ENCODE assay signal across 8 mouse cellular contexts in the genomic region with DNA sequence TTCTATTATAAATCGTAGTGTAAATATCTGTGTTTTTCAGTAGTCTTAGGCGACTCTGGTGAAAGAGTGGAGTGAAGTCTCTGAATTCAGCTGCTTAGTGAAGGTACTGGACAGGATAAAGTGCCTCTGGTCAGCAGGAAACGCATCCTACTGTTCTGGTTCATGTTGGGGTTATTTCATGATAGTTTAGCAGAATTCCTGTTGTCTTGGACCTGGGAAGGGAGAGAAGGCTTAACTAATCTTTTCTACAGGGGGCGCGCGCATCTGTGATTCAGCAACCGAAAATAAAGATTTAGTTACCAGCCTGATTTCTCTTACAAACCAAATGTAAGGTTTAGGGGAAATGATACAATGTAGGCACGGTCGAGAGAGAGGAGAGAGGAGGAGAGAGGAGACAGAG. TPM values are rescaled to one million over a fixed set of nuclear protein-coding genes. Genes with fewer than 3 reads are reported as not detected.
DNase-seq lines count a peak whose midpoint lies in the region; ATAC-seq and TF ChIP-seq lines count a peak whose summit lies in the region.

No protein-coding gene starts in this region.

- WGBS in forebrain, postnatal 0 days = 15% methylated on average over 9 of the region's 9 CpGs
- WGBS in intestine, embryonic 16.5 days = 14% methylated on average over 9 of the region's 9 CpGs
- WGBS in liver, embryonic 14.5 days (ENCODE audit: insufficient replicate concordance) = 15% methylated on average over 9 of the region's 9 CpGs
- 11% methylated on average over 9 of the region's 9 CpGs for WGBS in olfactory bulb, adult 2 months

- H3K9me3 ChIP-seq in forebrain, postnatal 0 days (ENCODE audit: low read length) = no peaks in the 10 kb centered on the region
- H3K9me3 ChIP-seq in intestine, embryonic 16.5 days (ENCODE audit: control insufficient read depth, low read length) = no peaks in the 10 kb centered on the region
- no peaks in the 10 kb centered on the region for H3K9me3 ChIP-seq in liver, embryonic 14.5 days (ENCODE audit: control insufficient read depth, low read length)

- H3K27me3 ChIP-seq in forebrain, postnatal 0 days (ENCODE audit: insufficient read depth, low read length) = no peaks in the 10 kb centered on the region
- no peaks in the 10 kb centered on the region for H3K27me3 ChIP-seq in intestine, embryonic 16.5 days (replicated peaks; ENCODE audit: control insufficient read depth, insufficient read depth, low read length)
- H3K27me3 ChIP-seq in liver, embryonic 14.5 days (ENCODE audit: control insufficient read depth, insufficient read depth, low read length) = no peaks in the 10 kb centered on the region

- no peak for TF ChIP-seq EP300 in liver, embryonic 14.5 days (IDR thresholded peaks at IDR 0.05; ENCODE audit: low read depth)

- H3K4me3 ChIP-seq in forebrain, postnatal 0 days (ENCODE audit: low read depth, low read length) = peak overlapping the region; percentile 91
- peak overlapping the region; percentile 99 for H3K4me3 ChIP-seq in intestine, embryonic 16.5 days (ENCODE audit: low read length)
- H3K4me3 ChIP-seq in liver, embryonic 14.5 days (ENCODE audit: insufficient read depth in 1 of 2, low read depth in 2 of 2, low read length in 2 of 2) = peak overlapping the region; percentile 72 to 96; a peak in 3 of 4 replicates
- no peak overlapping the region for H3K4me3 ChIP-seq in olfactory bulb, adult 2 months (ENCODE audit: insufficient read depth, low read depth, low read length)

- no peak for ATAC-seq in forebrain, postnatal 0 days
- ATAC-seq in intestine, embryonic 16.5 days = no peak
- no peak for ATAC-seq in liver, embryonic 14.5 days (ENCODE audit: insufficient read depth)
- no peak for ATAC-seq in megakaryocyte progenitor cell, adult 5-6 weeks (replicated peaks; ENCODE audit: poor library complexity)

- H3K4me2 ChIP-seq in forebrain, postnatal 0 days (ENCODE audit: low read depth) = peak overlapping the region; percentile 81
- peak overlapping the region; percentile 82 for H3K4me2 ChIP-seq in intestine, embryonic 16.5 days (ENCODE audit: low read depth, low read length)
- H3K4me2 ChIP-seq in liver, embryonic 14.5 days (ENCODE audit: low read depth) = peak overlapping the region; percentile 98

- TF ChIP-seq CTCF in forebrain, postnatal 0 days (IDR thresholded peaks at IDR 0.05; ENCODE audit: low read depth) = peak; percentile 37
- no peak for TF ChIP-seq CTCF in liver, embryonic 14.5 days (IDR thresholded peaks at IDR 0.05; ENCODE audit: low read depth)
- TF ChIP-seq CTCF in olfactory bulb, adult 2 months (IDR thresholded peaks at IDR 0.05; ENCODE audit: insufficient read depth, low read depth, low read length) = no peak

- TF ChIP-seq POLR2A in olfactory bulb, adult 2 months (IDR thresholded peaks at IDR 0.05; ENCODE audit: insufficient read depth, low read depth, low read length) = no peak

- peaks cover 5% of the 10 kb centered on the region; the same call in 1 of the 2 replicates for H3K4me1 ChIP-seq in forebrain, postnatal 0 days (ENCODE audit: insufficient read depth)
- peaks cover 17% of the 10 kb centered on the region for H3K4me1 ChIP-seq in intestine, embryonic 16.5 days (ENCODE audit: control insufficient read depth, insufficient read depth, low read length)
- peaks cover 9 to 16% of the 10 kb centered on the region in 2 experiments for H3K4me1 ChIP-seq in liver, embryonic 14.5 days (replicated peaks; ENCODE audit: control insufficient read depth in 2 of 2, insufficient read depth in 2 of 2, low read length in 1 of 2)
- peaks cover 10% of the 10 kb centered on the region for H3K4me1 ChIP-seq in olfactory bulb, adult 2 months (ENCODE audit: control insufficient read depth, insufficient read depth, low read length)

- DNase-seq in right cerebral cortex, adult 2 months (ENCODE audit: low spot score in 2 of 2) = peak; percentile 59
- DNase-seq in right cerebral cortex, postnatal 14 days = no peak
- DNase-seq in adrenal gland, postnatal 25 days = peak; percentile 36
- DNase-seq in forebrain, postnatal 0 days = peak; percentile 43
- DNase-seq in liver, embryonic 14.5 days (ENCODE audit: low read depth in 3 of 3, low spot score in 3 of 3) = no peak

- peaks cover 17% of the 10 kb centered on the region for H3K36me3 ChIP-seq in forebrain, postnatal 0 days (ENCODE audit: insufficient read depth)
- H3K36me3 ChIP-seq in intestine, embryonic 16.5 days (ENCODE audit: control insufficient read depth, insufficient read depth, low read length) = no peaks in the 10 kb centered on the region
- H3K36me3 ChIP-seq in liver, embryonic 14.5 days (replicated peaks; ENCODE audit: control insufficient read depth, insufficient read depth, low read depth) = peaks cover 14% of the 10 kb centered on the region

- peak overlapping the region; percentile 69; the same call in 1 of the 2 replicates for H3K27ac ChIP-seq in forebrain, postnatal 0 days (ENCODE audit: low read depth, low read length)
- H3K27ac ChIP-seq in intestine, embryonic 16.5 days (ENCODE audit: low read length) = peak overlapping the region; percentile 93
- H3K27ac ChIP-seq in liver, embryonic 14.5 days = peak overlapping the region; percentile 84
- peak overlapping the region; percentile 39; the same call in 1 of the 2 replicates for H3K27ac ChIP-seq in olfactory bulb, adult 2 months (ENCODE audit: insufficient read depth, low read depth, low read length)

- peak overlapping the region; percentile 28; the same call in 1 of the 2 replicates for H3K9ac ChIP-seq in forebrain, postnatal 0 days
- peak overlapping the region; percentile 75; the same call in 1 of the 2 replicates for H3K9ac ChIP-seq in intestine, embryonic 16.5 days (ENCODE audit: low read depth, low read length)
- H3K9ac ChIP-seq in liver, embryonic 14.5 days (replicated peaks) = peak overlapping the region; percentile 75

RNA-seq across cellular contexts. Expression of a gene that starts 0.9 kb away (rescaled TPM):
- total RNA-seq in adrenal gland, postnatal 25 days (2021) = 351 and 386 TPM in 2 replicates
- total RNA-seq in forebrain, postnatal 0 days (2014; rRNA removed) = 323 and 378 TPM in 2 replicates
- polyA plus RNA-seq in forebrain, postnatal 0 days (2015; fragmentation: Nextera tagmentation; extraction: Ambion mirVana) = 303 and 370 TPM in 2 replicates
- 456 and 469 TPM in 2 replicates for polyA plus RNA-seq in intestine, embryonic 16.5 days (2015; fragmentation: Nextera tagmentation; extraction: Ambion mirVana)
- polyA plus RNA-seq in liver, embryonic 14.5 days (2012; rRNA removed) = 345 and 412 TPM in 2 replicates
- polyA plus RNA-seq in liver, embryonic 14.5 days (2014; fragmentation: Nextera tagmentation; extraction: Ambion mirVana) = 279 and 297 TPM in 2 replicates
- not detected in 2 replicates for polyA plus RNA-seq in olfactory bulb, adult 2 months (2012; ENCODE audit: insufficient read depth, insufficient read length, low replicate concordance, missing spikeins)
- 273 and 317 TPM in 2 replicates for total RNA-seq in megakaryocyte progenitor cell, adult 5-6 weeks (2015)
- total RNA-seq in megakaryocyte progenitor cell, adult 5-6 weeks (2017) = 230 and 255 TPM in 2 replicates

RNA-seq across cellular contexts. Expression of a gene that starts 4.1 kb away (rescaled TPM):
- total RNA-seq in adrenal gland, postnatal 25 days (2021) = 0.49 TPM in 1 of 2 replicates, not detected in the other
- total RNA-seq in forebrain, postnatal 0 days (2014; rRNA removed) = 0.23 TPM in 1 of 2 replicates, not detected in the other
- polyA plus RNA-seq in forebrain, postnatal 0 days (2015; fragmentation: Nextera tagmentation; extraction: Ambion mirVana) = 1.2 and 1.4 TPM in 2 replicates
- polyA plus RNA-seq in intestine, embryonic 16.5 days (2015; fragmentation: Nextera tagmentation; extraction: Ambion mirVana) = 6.7 and 7.9 TPM in 2 replicates
- 0.84 and 1.1 TPM in 2 replicates for polyA plus RNA-seq in liver, embryonic 14.5 days (2012; rRNA removed)
- polyA plus RNA-seq in liver, embryonic 14.5 days (2014; fragmentation: Nextera tagmentation; extraction: Ambion mirVana) = 1.8 and 2.0 TPM in 2 replicates
- not detected in 2 replicates for polyA plus RNA-seq in olfactory bulb, adult 2 months (2012; ENCODE audit: insufficient read depth, insufficient read length, low replicate concordance, missing spikeins)
- 0.39 and 0.42 TPM in 2 replicates for total RNA-seq in megakaryocyte progenitor cell, adult 5-6 weeks (2015)
- not detected in 2 replicates for total RNA-seq in megakaryocyte progenitor cell, adult 5-6 weeks (2017)

RNA-seq across cellular contexts. Expression of a gene that starts 5.0 kb away (rescaled TPM):
- total RNA-seq in adrenal gland, postnatal 25 days (2021) = 42.9 and 106 TPM in 2 replicates
- total RNA-seq in forebrain, postnatal 0 days (2014; rRNA removed) = 16.8 and 22.0 TPM in 2 replicates
- 114 and 121 TPM in 2 replicates for polyA plus RNA-seq in forebrain, postnatal 0 days (2015; fragmentation: Nextera tagmentation; extraction: Ambion mirVana)
- polyA plus RNA-seq in intestine, embryonic 16.5 days (2015; fragmentation: Nextera tagmentation; extraction: Ambion mirVana) = 88.3 and 89.9 TPM in 2 replicates
- 22.4 and 26.8 TPM in 2 replicates for polyA plus RNA-seq in liver, embryonic 14.5 days (2012; rRNA removed)
- 72.9 and 79.2 TPM in 2 replicates for polyA plus RNA-seq in liver, embryonic 14.5 days (2014; fragmentation: Nextera tagmentation; extraction: Ambion mirVana)
- polyA plus RNA-seq in olfactory bulb, adult 2 months (2012; ENCODE audit: insufficient read depth, insufficient read length, low replicate concordance, missing spikeins) = 611 TPM in 1 of 2 replicates, not detected in the other
- total RNA-seq in megakaryocyte progenitor cell, adult 5-6 weeks (2015) = 102 and 117 TPM in 2 replicates
- total RNA-seq in megakaryocyte progenitor cell, adult 5-6 weeks (2017) = 106 and 130 TPM in 2 replicates

RNA-seq across cellular contexts. Expression of a gene that starts 8.4 kb away (rescaled TPM):
- 0.30 TPM in 1 of 2 replicates, not detected in the other for total RNA-seq in adrenal gland, postnatal 25 days (2021)
- total RNA-seq in forebrain, postnatal 0 days (2014; rRNA removed) = 3.1 and 6.2 TPM in 2 replicates
- polyA plus RNA-seq in forebrain, postnatal 0 days (2015; fragmentation: Nextera tagmentation; extraction: Ambion mirVana) = 1.2 and 1.8 TPM in 2 replicates
- 0.13 TPM in 1 of 2 replicates, not detected in the other for polyA plus RNA-seq in intestine, embryonic 16.5 days (2015; fragmentation: Nextera tagmentation; extraction: Ambion mirVana)
- polyA plus RNA-seq in liver, embryonic 14.5 days (2012; rRNA removed) = 0.17 and 0.22 TPM in 2 replicates
- 0.08 and 0.11 TPM in 2 replicates for polyA plus RNA-seq in liver, embryonic 14.5 days (2014; fragmentation: Nextera tagmentation; extraction: Ambion mirVana)
- polyA plus RNA-seq in olfactory bulb, adult 2 months (2012; ENCODE audit: insufficient read depth, insufficient read length, low replicate concordance, missing spikeins) = not detected in 2 replicates
- total RNA-seq in megakaryocyte progenitor cell, adult 5-6 weeks (2015) = not detected in 2 replicates
- total RNA-seq in megakaryocyte progenitor cell, adult 5-6 weeks (2017) = 0.74 and 1.5 TPM in 2 replicates

RNA-seq across cellular contexts. Expression of a gene that starts 25.7 kb away (rescaled TPM):
- total RNA-seq in adrenal gland, postnatal 25 days (2021) = 34.5 and 40.5 TPM in 2 replicates
- total RNA-seq in forebrain, postnatal 0 days (2014; rRNA removed) = 34.5 and 36.4 TPM in 2 replicates
- polyA plus RNA-seq in forebrain, postnatal 0 days (2015; fragmentation: Nextera tagmentation; extraction: Ambion mirVana) = 44.6 and 58.4 TPM in 2 replicates
- 38.2 and 40.2 TPM in 2 replicates for polyA plus RNA-seq in intestine, embryonic 16.5 days (2015; fragmentation: Nextera tagmentation; extraction: Ambion mirVana)
- 3.4 and 8.7 TPM in 2 replicates for polyA plus RNA-seq in liver, embryonic 14.5 days (2012; rRNA removed)
- 20.1 and 22.2 TPM in 2 replicates for polyA plus RNA-seq in liver, embryonic 14.5 days (2014; fragmentation: Nextera tagmentation; extraction: Ambion mirVana)
- not detected in 2 replicates for polyA plus RNA-seq in olfactory bulb, adult 2 months (2012; ENCODE audit: insufficient read depth, insufficient read length, low replicate concordance, missing spikeins)
- 34.8 and 37.2 TPM in 2 replicates for total RNA-seq in megakaryocyte progenitor cell, adult 5-6 weeks (2015)
- 39.6 and 51.1 TPM in 2 replicates for total RNA-seq in megakaryocyte progenitor cell, adult 5-6 weeks (2017)

Comparison
In these comparisons a context has a peak if more than half of its experiments do, and no peak if none do; other contexts are left out.
1. DNase-seq: peak in right cerebral cortex, adult 2 months (2 of 2), adrenal gland, postnatal 25 days (single experiment) and forebrain, postnatal 0 days (single experiment); none in right cerebral cortex, postnatal 14 days (single experiment) and liver, embryonic 14.5 days (0 of 3).
2. H3K27ac ChIP-seq: peak in every context shown above with its lines; median percentile 93 in intestine, embryonic 16.5 days; 84 in liver, embryonic 14.5 days; 69 in forebrain, postnatal 0 days; 39 in olfactory bulb, adult 2 months.
3. Peak in every context shown above with its lines, with median percentiles within 50 percentile points of each other: H3K4me2 ChIP-seq and H3K9ac ChIP-seq.